Mouse (Mus musculus): ENCODE measurements around the gene Rtn4ip1. TPM values are rescaled to one million over a fixed set of nuclear protein-coding genes. Genes with fewer than 3 reads are reported as not detected.

Gene Rtn4ip1
- total and polyA plus RNA-seq, 3 experiments: 11.6 to 23.5 TPM; not detected in 1

GRCm38 (mm10) chr10:43998503-43999082, 97.0 kb downstream of the Rtn4ip1 start (continued):
- no peak for TF ChIP-seq TBP (IDR thresholded peaks at IDR 0.05; ENCODE audit: low read depth, low read length)
- no peak for TF ChIP-seq EP300 (IDR thresholded peaks at IDR 0.05; ENCODE audit: low read depth in 1 of 2, low read length in 2 of 2)

DNA sequence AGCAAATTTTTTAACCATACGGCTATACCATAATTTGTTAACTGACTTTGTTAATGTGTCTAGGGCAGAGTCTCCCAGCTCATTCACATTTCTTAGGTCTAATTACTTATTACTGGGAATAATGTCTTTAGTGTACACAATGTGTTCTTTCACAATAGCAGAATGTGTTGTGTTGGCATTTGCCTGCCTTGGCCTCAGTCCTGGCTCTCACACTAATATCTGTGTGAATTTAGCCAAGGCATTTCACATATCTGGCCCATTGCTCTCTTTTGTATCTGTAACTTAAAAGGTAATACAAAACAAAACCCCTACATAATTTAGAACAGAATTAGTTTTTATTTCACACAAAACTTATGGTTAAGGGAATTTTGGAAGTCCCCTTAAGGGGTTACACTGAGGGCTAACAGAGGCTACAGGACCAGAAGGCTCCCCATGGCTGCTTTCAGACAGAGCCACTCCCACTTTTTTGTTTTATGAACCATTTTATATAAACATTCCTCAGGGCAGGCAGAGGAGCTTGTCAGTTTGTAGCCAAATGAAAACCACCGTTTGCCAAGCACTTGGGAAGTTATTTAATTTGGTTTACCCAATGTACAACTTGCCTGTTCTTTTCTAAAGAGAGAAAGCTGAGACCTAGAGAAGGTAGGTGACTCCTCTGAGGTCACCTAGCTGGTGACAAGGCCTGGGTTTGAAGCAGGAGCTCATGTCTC, 98.7 kb downstream of the Rtn4ip1 start:
- peaks cover 0 to 2% of the 10 kb centered on the region in 2 experiments; a peak in 2 of 4 replicates for H3K27me3 ChIP-seq (ENCODE audit: control insufficient read depth in 1 of 2, insufficient read depth in 2 of 2, low read length in 2 of 2)

DNA sequence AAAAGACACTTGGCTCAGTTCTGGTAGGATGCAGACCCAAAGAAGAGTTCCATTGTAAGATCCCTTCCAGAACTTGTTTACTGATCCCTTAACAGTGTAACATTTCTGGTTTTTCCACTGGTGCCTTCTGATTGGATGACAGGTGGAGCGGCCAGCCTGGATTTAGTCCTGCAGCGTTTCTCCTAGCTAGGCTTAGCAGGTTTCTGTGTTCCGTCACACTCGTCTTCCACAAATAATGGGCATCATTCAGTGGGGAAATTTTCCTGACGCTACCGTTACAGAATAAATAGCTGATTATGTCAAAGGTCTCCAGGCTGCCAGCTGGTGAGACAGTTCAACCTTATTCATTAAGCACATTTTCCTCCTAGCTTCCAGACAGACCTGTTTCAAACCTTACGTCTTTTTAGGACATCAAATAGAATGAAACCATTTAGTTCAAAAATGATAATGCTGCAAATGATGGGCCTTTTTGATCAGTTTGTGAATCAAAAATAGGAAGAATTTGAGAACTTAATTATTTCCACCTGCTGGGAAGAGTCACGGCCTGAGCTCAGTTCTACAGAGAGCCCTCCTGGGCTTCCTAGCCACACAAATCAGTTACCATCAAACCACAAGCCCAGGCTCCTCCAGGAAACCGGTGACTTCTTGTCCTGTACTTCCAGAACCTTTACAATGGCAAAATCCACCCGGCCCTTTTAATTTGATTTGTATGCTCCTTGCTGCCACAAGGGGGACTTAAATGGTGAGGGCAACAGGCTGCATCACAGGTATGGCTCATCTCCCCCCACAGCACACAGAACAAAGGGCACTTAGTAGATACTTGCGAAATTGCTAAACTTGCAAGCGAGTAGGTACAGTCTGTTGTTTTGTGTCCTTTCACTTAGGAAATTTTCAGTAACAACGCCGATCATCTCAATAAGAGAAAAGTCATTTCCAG, 100.7 kb downstream of the Rtn4ip1 start:
- Histone ChIP-seq H3K27ac (ENCODE audit: control insufficient read depth, low read depth, low read length) (no peak overlapping the region), H3K4me1 (ENCODE audit: control insufficient read depth in 1 of 2, insufficient read depth in 2 of 2, low read length in 2 of 2) (no peaks in the 10 kb centered on the region), H3K36me3 (ENCODE audit: control insufficient read depth in 1 of 2, insufficient read depth in 2 of 2, low read length in 2 of 2) (no peaks in the 10 kb centered on the region), H3K9ac (ENCODE audit: control insufficient read depth, low read depth, low read length, poor library complexity, severe bottlenecking) (no peak overlapping the region), H3K79me2 (ENCODE audit: control insufficient read depth, insufficient read depth, low read length, poor library complexity) (no peaks in the 10 kb centered on the region), H3K4me3 (ENCODE audit: control insufficient read depth in 1 of 2, insufficient read depth in 1 of 2, low read depth in 2 of 2, low read length in 2 of 2) (no peak overlapping the region), H3K9me3 (replicated peaks; ENCODE audit: insufficient read depth, low read length) (no peaks in the 10 kb centered on the region), H3K27me3 (ENCODE audit: control insufficient read depth in 1 of 2, insufficient read depth in 2 of 2, low read length in 2 of 2) (peaks cover 0 to 2% of the 10 kb centered on the region in 2 experiments; a peak in 2 of 4 replicates)
- TF ChIP-seq ZKSCAN1 (IDR thresholded peaks at IDR 0.05; ENCODE audit: low read depth, low read length): no peak
- TF ChIP-seq USF2 (IDR thresholded peaks at IDR 0.05; ENCODE audit: borderline replicate concordance in 1 of 2, insufficient read depth in 1 of 2, low read depth in 1 of 2, low read length in 2 of 2): no peak
- TF ChIP-seq MYB (IDR thresholded peaks at IDR 0.05; ENCODE audit: low read depth, low read length): no peak
- peak; percentile 13; the same call in 1 of the 2 replicates for TF ChIP-seq RAD21 (IDR thresholded peaks at IDR 0.05; ENCODE audit: low read depth, low read length)
- no peak for TF ChIP-seq USF1 (IDR thresholded peaks at IDR 0.05; ENCODE audit: low read depth, low read length)
- TF ChIP-seq ETS1 (IDR thresholded peaks at IDR 0.05; ENCODE audit: low read depth, low read length): no peak
- TF ChIP-seq TCF12 (IDR thresholded peaks at IDR 0.05; ENCODE audit: low read depth, low read length): no peak
- no peak for TF ChIP-seq UBTF (IDR thresholded peaks at IDR 0.05; ENCODE audit: borderline replicate concordance, insufficient read depth, low read depth, low read length)
- no peak for TF ChIP-seq EP300 (IDR thresholded peaks at IDR 0.05; ENCODE audit: low read depth in 1 of 2, low read length in 2 of 2)
- TF ChIP-seq ZC3H11A (IDR thresholded peaks at IDR 0.05; ENCODE audit: low read depth, low read length): no peak
- no peak for TF ChIP-seq POLR2AphosphoS5 (IDR thresholded peaks at IDR 0.05; ENCODE audit: borderline replicate concordance, low read depth, low read length)
- no peak for TF ChIP-seq CHD2 (IDR thresholded peaks at IDR 0.05; ENCODE audit: low read length)
- TF ChIP-seq SMC3 (IDR thresholded peaks at IDR 0.05; ENCODE audit: low read depth, low read length): peak; percentile 53
- TF ChIP-seq CTCF (IDR thresholded peaks at IDR 0.05 in 2 of 3, conservative IDR thresholded peaks at IDR 0.05 in 1 of 3; ENCODE audit: control insufficient read depth in 1 of 3, insufficient read depth in 1 of 3, low read depth in 2 of 3, low read length in 3 of 3, poor library complexity in 1 of 3, severe bottlenecking in 1 of 3): peak in 1 of 3 experiments; percentile 40; a peak in 2 of 6 replicates
- no peak for TF ChIP-seq GABPA (IDR thresholded peaks at IDR 0.05; ENCODE audit: low read depth, low read length)
- TF ChIP-seq SIN3A (IDR thresholded peaks at IDR 0.05; ENCODE audit: low read length): no peak
- no peak for TF ChIP-seq TAL1 (IDR thresholded peaks at IDR 0.05; ENCODE audit: low read length)
- TF ChIP-seq RCOR1 (IDR thresholded peaks at IDR 0.05; ENCODE audit: low read depth, low read length): no peak
- no peak for TF ChIP-seq POLR2A (IDR thresholded peaks at IDR 0.05; ENCODE audit: control insufficient read depth in 1 of 2, insufficient read depth in 1 of 2, low read depth in 1 of 2, low read length in 2 of 2, poor library complexity in 1 of 2)
- no peak for DNase-seq (ENCODE audit: low read depth, low spot score)

More for the DNA sequence above, 98.7 kb downstream of the Rtn4ip1 start:
- Histone ChIP-seq H3K4me3 (ENCODE audit: control insufficient read depth in 1 of 2, insufficient read depth in 1 of 2, low read depth in 2 of 2, low read length in 2 of 2) (no peak overlapping the region), H3K27ac (ENCODE audit: control insufficient read depth, low read depth, low read length) (no peak overlapping the region), H3K36me3 (ENCODE audit: control insufficient read depth in 1 of 2, insufficient read depth in 2 of 2, low read length in 2 of 2) (no peaks in the 10 kb centered on the region), H3K9me3 (replicated peaks; ENCODE audit: insufficient read depth, low read length) (no peaks in the 10 kb centered on the region), H3K4me1 (ENCODE audit: control insufficient read depth in 1 of 2, insufficient read depth in 2 of 2, low read length in 2 of 2) (peaks cover 0 to 5% of the 10 kb centered on the region in 2 experiments; a peak in 1 of 4 replicates), H3K79me2 (ENCODE audit: control insufficient read depth, insufficient read depth, low read length, poor library complexity) (no peaks in the 10 kb centered on the region), H3K9ac (ENCODE audit: control insufficient read depth, low read depth, low read length, poor library complexity, severe bottlenecking) (no peak overlapping the region)
- no peak for TF ChIP-seq POLR2AphosphoS5 (IDR thresholded peaks at IDR 0.05; ENCODE audit: borderline replicate concordance, low read depth, low read length)
- TF ChIP-seq ETS1 (IDR thresholded peaks at IDR 0.05; ENCODE audit: low read depth, low read length): no peak
- no peak for TF ChIP-seq MAZ (IDR thresholded peaks at IDR 0.05; ENCODE audit: low read depth, low read length)
- no peak for TF ChIP-seq TCF12 (IDR thresholded peaks at IDR 0.05; ENCODE audit: low read depth, low read length)
- no peak for TF ChIP-seq GABPA (IDR thresholded peaks at IDR 0.05; ENCODE audit: low read depth, low read length)
- DNase-seq (ENCODE audit: low read depth, low spot score): no peak
